Mouse (Mus musculus) bone marrow, adult 2 months (tissue): ENCODE results near the gene Rbp4. TPM values are rescaled to one million over a fixed set of nuclear protein-coding genes. Genes with fewer than 3 reads are reported as not detected.

Source experiments
- H3K27ac ChIP-seq: fragments of 200-500 bp; 2 replicates; pipeline ENCODE4 v1.5.1; 2012; ENCODE audit warnings: low read depth, mild to moderate bottlenecking, control low read depth, inconsistent platforms, low read length; ENCODE audit not compliant: control insufficient read depth, poor library complexity, insufficient read depth
- H3K4me1 ChIP-seq: fragments of 200-500 bp; 2 replicates; pipeline ENCODE4 v1.6.1; 2011; ENCODE audit warnings: low read length; ENCODE audit not compliant: control insufficient read depth, insufficient read depth
- H3K4me3 ChIP-seq: fragments of 200-500 bp; replicated peaks from 2 replicates; pipeline ENCODE3; 2011; ENCODE audit warnings: mild to moderate bottlenecking, low read depth, low read length, control low read depth; ENCODE audit not compliant: control insufficient read depth
- CTCF ChIP-seq: fragments of 200-500 bp; IDR thresholded peaks from 2 replicates; pipeline ENCODE4 v1.5.1; 2011; ENCODE audit warnings: low read length, control low read depth; ENCODE audit not compliant: control insufficient read depth, insufficient read depth
- POLR2A ChIP-seq: fragments of 200-500 bp; IDR thresholded peaks from 2 replicates; pipeline ENCODE4 v1.6.1; 2011; ENCODE audit warnings: low read depth, mild to moderate bottlenecking, control low read depth, low read length, borderline replicate concordance; ENCODE audit not compliant: control insufficient read depth
- WGBS: fragments of 180-500 bp; shearing (Covaris S2); methylation state at CpG from one replicate; pipeline ENCODE4 v1.1.7; 2018; 5-methylcytosine and 5-hydroxymethylcytosine counted together
- polyA plus RNA-seq: library from polyadenylated mRNA; stranded (reverse); fragments of >200 nt; gene quantifications from 2 replicates; pipeline ENCODE4 v1.2.4, GENCODE M21; 2011; ENCODE audit warnings: low replicate concordance; ENCODE audit not compliant: missing spikeins, insufficient read depth, insufficient read length

Gene Rbp4
- polyA plus RNA-seq, 1 experiment = 23.0 TPM

DNA sequence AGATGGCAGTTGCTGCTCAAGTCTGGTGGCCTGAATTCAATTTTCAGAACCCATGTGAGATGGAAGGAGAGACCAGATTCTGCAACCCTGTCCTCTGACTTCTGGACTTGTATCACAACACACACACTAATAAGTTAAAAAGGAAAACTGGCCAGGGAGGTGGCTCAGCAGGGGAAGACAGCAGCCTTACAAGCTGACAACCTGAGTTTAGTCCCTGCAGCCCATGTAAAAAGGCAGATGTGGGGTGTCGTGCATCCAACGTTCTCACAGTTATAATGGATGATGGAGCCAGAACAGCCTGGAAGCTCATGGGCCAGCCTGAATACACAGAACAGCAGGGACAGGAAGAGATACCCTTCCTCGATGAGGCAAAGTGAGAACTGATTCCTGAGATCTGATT lies 43.7 kb downstream of the Rbp4 start:
- TF ChIP-seq POLR2A = no peak
- TF ChIP-seq CTCF = no peak
- no peak overlapping the region for H3K4me3 ChIP-seq
- no peak overlapping the region for H3K27ac ChIP-seq
- no peaks in the 10 kb centered on the region for H3K4me1 ChIP-seq
- WGBS = 68% methylated on average over 3 of the region's 3 CpGs

DNA sequence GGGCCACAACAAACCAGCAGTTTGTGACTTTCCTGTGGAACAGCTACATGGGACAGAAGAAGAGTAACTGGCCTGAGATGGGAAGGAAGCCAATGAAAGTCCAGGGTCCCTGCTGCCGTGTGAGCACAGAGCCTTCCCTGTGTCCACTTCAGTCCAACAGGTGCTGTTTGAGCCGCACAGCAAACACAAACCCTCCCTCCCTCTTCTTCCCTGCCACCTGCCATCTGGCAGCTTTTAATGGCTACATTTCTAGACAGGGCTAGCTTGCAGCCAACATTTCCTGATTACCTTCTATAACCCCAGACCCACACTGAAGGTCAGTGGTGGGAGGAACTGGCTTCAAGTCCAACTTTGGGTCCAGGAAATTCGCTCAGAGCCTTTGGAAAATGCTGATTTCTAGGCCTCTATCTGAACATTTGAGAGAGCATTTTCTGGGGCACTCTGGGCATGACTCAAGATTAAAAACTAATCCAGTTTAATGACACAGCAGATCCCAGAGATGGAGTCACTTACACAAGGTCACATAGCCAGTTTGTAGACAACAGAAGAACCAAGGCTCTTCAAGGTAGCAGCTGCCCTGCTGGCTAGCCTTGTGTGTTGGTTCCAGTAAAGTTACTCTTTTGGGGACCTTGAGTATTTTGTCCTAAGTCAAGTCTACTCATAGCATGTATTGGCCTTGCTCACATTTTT lies 47.1 kb downstream of the Rbp4 start:
- no peak for TF ChIP-seq POLR2A
- H3K4me1 ChIP-seq = no peaks in the 10 kb centered on the region
- 77% methylated on average over 3 of the region's 3 CpGs for WGBS
- no peak overlapping the region for H3K27ac ChIP-seq
- no peak overlapping the region for H3K4me3 ChIP-seq

DNA sequence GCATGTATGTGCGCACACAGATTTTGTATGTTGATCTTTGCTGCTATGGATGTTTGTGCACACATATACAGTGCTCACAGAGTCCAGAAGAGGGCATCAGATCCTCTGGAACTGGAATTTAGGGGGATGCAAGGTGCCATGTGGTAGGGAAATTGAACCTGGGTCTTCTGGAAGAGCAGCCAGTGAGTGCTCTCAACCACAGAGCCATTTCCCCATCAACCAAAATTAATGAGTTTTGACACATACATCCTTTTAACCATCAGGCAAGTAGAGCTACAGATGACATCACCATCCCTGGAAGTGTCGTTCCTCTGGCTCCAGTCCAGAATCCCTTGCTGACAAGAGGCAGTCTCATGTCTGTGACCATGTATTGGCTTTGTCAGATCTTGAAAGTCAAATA lies 48.8 kb downstream of the Rbp4 start:
- H3K4me1 ChIP-seq = no peaks in the 10 kb centered on the region
- no peak overlapping the region for H3K4me3 ChIP-seq
- TF ChIP-seq POLR2A (no peak), CTCF (no peak)
- no peak overlapping the region for H3K27ac ChIP-seq
- 67% methylated on average over 2 of the region's 2 CpGs for WGBS

DNA sequence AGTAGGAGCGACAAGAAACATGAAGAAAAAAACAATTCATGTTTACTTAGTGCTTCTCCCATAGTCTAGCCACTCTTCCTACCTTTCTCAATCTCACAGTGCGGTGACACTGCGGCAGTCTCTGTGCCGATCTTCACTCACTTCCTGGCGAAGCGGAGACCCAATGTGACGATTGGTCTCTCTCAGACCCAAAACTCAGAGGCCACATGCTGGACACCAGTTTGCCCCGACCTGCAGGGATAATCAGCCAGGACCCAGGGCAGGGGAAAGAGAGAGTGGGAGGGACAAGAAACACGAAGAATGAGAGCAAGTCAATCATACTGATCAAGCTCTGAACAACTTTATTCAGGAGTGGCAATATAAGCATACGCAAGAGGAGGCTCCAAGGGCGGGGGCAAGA lies 50.0 kb downstream of the Rbp4 start:
- H3K4me3 ChIP-seq = no peak overlapping the region
- TF ChIP-seq POLR2A (no peak), CTCF (no peak)
- H3K4me1 ChIP-seq = no peaks in the 10 kb centered on the region
- H3K27ac ChIP-seq = no peak overlapping the region
- 82% methylated on average over 11 of the region's 11 CpGs for WGBS

DNA sequence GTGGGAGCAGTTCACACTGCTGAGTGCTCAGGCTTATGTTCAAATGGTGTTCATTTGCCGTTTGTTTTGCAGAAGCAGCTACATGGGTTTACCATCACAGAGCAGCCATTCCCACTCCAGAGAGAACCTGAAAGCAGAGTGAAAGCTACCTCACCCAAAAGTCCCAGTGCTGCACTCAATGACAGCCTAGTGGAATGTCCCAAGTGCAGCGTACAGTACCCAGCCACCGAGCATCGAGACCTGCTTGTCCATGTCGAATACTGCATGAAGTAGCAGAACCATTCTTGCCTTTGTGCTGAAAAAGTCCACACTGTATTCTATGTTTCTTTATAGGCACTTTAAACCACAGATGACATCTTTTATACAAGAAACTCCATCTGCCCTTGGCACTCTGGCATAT lies 51.9 kb downstream of the Rbp4 start:
- Histone ChIP-seq H3K4me1 (no peaks in the 10 kb centered on the region), H3K27ac (no peak overlapping the region), H3K4me3 (no peak overlapping the region)
- 86% methylated on average over 5 of the region's 5 CpGs for WGBS
- TF ChIP-seq CTCF (no peak), POLR2A (no peak)

Other genes with a start within 250 kb of the Rbp4 start
- gene Myof, start 81.7 kb downstream of the Rbp4 start, polyA plus RNA-seq = 5.5 and 12.4 TPM in 2 replicates
- gene Cep55, start 70.3 kb downstream of the Rbp4 start, polyA plus RNA-seq = 2.2 and 6.9 TPM in 2 replicates
- gene Ffar4, start 28.2 kb downstream of the Rbp4 start, polyA plus RNA-seq = not detected in 2 replicates
- not detected in 2 replicates for gene Pde6c, start 7.5 kb upstream of the Rbp4 start, polyA plus RNA-seq
- gene Fra10ac1, start 98.9 kb upstream of the Rbp4 start, polyA plus RNA-seq = 11.9 and 17.8 TPM in 2 replicates
- 142 and 160 TPM in 2 replicates for gene Lgi1, start 139.3 kb upstream of the Rbp4 start, polyA plus RNA-seq